Mouse (Mus musculus) left cerebral cortex, postnatal 10 days (tissue): Measurements from ENCODE around the gene Tbx15. TPM values are rescaled to one million over a fixed set of nuclear protein-coding genes. Genes with fewer than 3 reads are reported as not detected.
A peak's percentile ranks its signal among the peaks of the same experiment; 100 is the strongest.

Source experiments
- DNase-seq, 2 experiments: peaks; one replicate each; pipeline ENCODE4 v3.0.0; 2021 to 2022; ENCODE audit warnings: low spot score in 2 of 2, mixed read lengths in 1 of 2; ENCODE audit errors: extremely low spot score in 1 of 2
- intact Hi-C: fragments of 180-260 bp; cut with DNase I; formaldehyde crosslinking; loops from one replicate; pipeline ENCODE4 v1.15.1; 2025
- total RNA-seq, 2 experiments: library from RNA; stranded (reverse); gene quantifications; 2 replicates each; pipeline ENCODE4 v1.2.3; 2021

Gene Tbx15
- total RNA-seq, 2 experiments from 2014 or later, result 1.3 to 1.6 TPM

- intact Hi-C loops, result no loop called here
- no peak for DNase-seq
These were observed 7.4 kb downstream of the Tbx15 start for GRCm38 (mm10) chr3:99247586-99247985.

- intact Hi-C loops, result no loop called here
- DNase-seq, result no peak
These were observed 8.0 kb downstream of the Tbx15 start for GRCm38 (mm10) chr3:99247996-99248801.

DNA sequence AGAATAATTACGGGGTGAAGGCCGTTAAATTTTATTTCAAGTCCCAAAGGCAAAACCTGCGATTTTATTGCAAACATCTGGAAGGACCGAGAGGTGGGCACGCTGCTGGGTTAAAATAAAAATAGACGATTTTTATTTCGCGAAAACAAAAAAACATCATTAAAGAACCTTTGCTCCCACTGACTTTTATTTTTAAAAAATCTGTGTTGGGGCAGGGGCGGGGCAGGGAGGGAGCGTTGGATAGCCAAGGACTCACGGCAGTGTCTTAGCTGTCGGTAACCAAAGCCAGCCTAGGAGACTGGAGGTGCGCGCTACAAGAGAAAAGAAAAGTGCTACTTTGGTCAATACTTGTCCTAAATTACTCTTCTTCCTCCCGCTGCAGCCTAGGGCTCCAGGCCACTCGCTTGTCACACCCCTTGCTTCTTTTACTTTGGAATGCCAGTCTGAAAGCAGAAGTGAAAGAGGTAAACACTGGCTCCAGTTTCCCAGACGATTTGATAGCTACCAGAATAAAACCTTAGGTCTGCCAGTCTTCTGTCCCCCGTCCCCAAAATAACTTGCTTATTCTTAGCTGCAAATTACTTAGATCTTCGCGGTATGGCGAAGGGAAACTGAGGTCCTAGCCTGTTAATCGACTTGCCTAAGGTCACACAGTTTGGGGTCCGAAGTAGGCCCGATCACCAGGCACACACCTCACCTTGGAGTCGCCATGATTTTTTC, 8.8 kb downstream of the Tbx15 start:
- DNase-seq, result no peak
- intact Hi-C loops, result no loop called here

DNA sequence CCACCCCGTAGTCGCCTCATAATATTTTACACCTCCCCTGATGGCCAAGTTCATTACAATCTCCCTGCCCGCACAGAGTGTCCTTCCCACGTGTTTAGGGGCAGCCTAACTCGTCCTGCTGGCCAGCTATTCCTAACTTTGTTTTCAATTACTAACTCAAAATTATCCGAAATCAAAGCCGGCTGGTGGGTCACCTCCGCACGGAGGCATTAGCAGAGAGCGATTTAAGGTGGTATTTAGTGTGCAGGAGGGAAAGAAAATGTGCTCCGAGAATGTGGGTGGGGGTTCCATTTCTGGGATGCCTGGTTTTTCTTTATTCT, 9.3 kb downstream of the Tbx15 start:
- intact Hi-C loops, result no loop called here
- DNase-seq, result no peak

DNA sequence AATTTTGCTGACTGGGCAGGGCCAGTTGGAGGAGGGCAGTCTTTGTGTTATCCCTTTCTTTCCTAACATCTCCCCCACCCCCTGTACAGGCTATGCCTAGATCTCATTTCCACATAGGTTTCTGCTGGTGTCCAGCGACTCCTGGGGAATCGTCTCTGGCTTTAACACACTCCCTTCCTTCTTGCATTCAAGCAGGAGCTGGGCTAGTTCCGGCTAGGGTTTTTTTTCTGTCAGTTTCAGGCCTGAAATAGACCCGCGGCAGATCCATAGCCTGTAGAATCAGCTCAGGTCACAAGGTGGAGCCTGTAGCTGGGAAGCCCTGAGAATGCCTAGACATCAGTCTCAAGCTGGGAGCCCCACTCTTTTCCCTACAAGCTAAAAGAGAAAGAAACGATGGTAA, 9.7 kb downstream of the Tbx15 start:
- no peak for DNase-seq
- intact Hi-C loops, result loop anchor here (10.0 kb wide), 1 partner anchor 335 kb away; no protein-coding TSS in a partner anchor

- no peak for DNase-seq
- intact Hi-C loops, result loop anchor here (10.0 kb wide), 1 partner anchor 337 kb away; no protein-coding TSS in a partner anchor
These were observed 11.3 kb downstream of the Tbx15 start for GRCm38 (mm10) chr3:99251271-99252165.

GRCm38 (mm10) chr3:99252461-99253091, 12.4 kb downstream of the Tbx15 start:
- no peak for DNase-seq
- intact Hi-C loops, result loop anchor here (10.0 kb wide), 1 partner anchor 338 kb away; no protein-coding TSS in a partner anchor

DNA sequence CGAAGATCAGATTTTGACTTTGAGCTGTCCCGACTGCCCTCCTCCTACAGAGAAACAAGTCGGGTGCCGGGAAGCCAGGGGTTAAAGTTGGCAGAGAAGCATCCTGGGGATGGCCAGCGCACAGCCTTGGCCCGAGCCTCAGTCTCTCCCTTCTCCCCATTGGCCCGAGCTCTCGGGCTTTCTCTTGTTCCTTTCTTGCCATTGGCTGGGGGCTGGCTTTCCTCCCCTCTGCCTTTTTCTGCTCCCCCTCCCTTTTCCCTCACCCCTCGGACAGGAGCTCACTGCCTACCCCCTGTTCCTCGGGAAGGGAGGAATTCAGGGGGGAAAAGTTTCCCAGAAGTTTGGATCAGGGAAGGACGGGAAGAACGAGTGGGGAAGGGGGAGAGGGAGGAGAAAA, 12.9 kb downstream of the Tbx15 start:
- intact Hi-C loops, result loop anchor here (10.0 kb wide), 1 partner anchor 338 kb away; no protein-coding TSS in a partner anchor
- DNase-seq, result peak in 1 of 2 experiments; percentile 76

DNA sequence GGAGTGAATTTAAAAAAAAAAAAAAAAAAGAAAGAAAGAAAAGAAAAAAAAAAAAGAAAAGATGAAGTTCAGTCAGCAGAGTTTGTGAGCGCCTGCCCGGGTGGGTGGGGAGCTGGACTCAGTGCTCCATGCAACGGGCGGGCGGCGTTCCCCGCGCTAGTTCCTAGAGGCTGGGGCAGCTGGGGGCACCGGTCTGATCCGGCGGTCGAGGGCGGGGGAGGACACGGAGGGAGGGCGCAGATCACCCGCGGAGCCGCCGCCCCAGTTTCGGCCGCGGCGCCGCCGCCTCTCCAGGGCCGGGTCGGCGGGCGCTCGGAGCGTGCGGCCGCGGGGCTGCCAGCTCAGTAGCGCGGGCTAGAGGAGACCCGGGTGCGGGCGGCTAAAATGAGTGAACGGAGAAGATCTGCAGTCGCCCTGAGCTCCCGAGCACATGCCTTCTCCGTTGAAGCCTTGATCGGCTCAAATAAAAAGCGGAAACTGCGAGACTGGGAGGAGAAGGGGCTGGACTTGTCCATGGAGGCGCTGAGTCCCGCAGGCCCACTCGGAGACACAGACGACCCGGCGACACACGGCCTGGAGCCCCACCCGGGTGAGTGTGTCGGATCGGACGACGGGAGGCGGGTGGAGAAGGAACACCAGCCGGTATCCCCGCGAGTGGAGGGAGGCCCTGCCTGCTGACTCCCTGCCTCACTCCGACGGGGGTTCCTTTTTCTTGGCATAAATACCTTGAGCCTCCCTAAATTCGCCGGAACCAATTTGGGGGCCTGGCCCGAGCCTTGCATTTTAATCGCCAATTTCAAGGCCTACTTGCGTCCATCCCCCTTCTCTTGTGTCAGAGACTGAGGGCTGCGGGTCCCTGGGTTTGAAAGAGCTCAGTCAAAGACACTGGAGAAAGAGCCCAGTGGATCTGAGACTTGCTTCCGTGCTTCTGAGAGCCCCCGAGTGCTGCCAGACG, 13.6 kb downstream of the Tbx15 start:
- DNase-seq, result peak in 1 of 2 experiments; percentile 73
- intact Hi-C loops, result loop anchor here (10.0 kb wide), 1 partner anchor 339 kb away; no protein-coding TSS in a partner anchor

- DNase-seq, result no peak
These were observed 14.5 kb downstream of the Tbx15 start for GRCm38 (mm10) chr3:99254559-99255151.

GRCm38 (mm10) chr3:99255411-99256365, 15.5 kb downstream of the Tbx15 start:
- DNase-seq, result no peak
- intact Hi-C loops, result loop anchor here (10.0 kb wide), 1 partner anchor 341 kb away; no protein-coding TSS in a partner anchor

More at GRCm38 (mm10) chr3:99254559-99255151, 14.5 kb downstream of the Tbx15 start:
- intact Hi-C loops, result loop anchor here (10.0 kb wide), 1 partner anchor 340 kb away; no protein-coding TSS in a partner anchor

- intact Hi-C loops, result loop anchor here (10.0 kb wide), 1 partner anchor 342 kb away; no protein-coding TSS in a partner anchor
- no peak for DNase-seq
These were observed 16.2 kb downstream of the Tbx15 start for GRCm38 (mm10) chr3:99256366-99256750.

DNA sequence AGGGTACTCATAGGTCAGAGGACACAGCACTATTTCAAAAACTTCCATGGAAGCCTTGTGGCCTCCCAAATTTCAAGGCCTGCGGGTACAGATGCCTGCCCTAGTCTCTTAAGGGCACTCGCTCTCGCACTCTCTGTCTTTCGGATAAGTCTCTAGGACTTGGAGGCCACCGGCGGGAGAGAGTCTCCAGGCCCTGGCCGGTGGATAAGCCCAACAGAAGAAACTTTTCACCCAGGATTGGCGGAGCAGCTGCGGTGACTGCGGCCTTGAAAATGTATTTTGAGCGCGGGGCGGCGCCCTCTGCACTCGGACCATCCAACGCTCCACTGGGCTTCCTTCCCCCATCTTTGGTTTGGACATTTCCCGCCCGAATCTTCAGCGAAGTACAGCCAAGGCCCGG, 16.6 kb downstream of the Tbx15 start:
- intact Hi-C loops, result loop anchor here (10.0 kb wide), 1 partner anchor 342 kb away; no protein-coding TSS in a partner anchor
- peak in 1 of 2 experiments; percentile 49 for DNase-seq

GRCm38 (mm10) chr3:99257586-99258577, 17.7 kb downstream of the Tbx15 start:
- intact Hi-C loops, result loop anchor here (10.0 kb wide), 1 partner anchor 343 kb away; no protein-coding TSS in a partner anchor

More at GRCm38 (mm10) chr3:99257586-99258577, 17.7 kb downstream of the Tbx15 start:
- DNase-seq, result no peak
